Mouse (Mus musculus) limb, embryonic 15.5 days (tissue): ENCODE measurements at regions not wholly inside any gene's neighbourhood (a gene's known extent, or its start where the extent isn't known, plus 50 kb on each side); places are given as distances from the start of the nearest gene placed in this dataset.

ENCODE experiments used
- ATAC-seq: fragments of 200-750 bp; cut with Nextera tagmentation; 2 replicates; pipeline ENCODE4 v1.8.0; 2017; ENCODE audit warnings: low read depth, moderate TSS enrichment; ENCODE audit not compliant: insufficient number of reproducible peaks, low FRiP score, low TSS enrichment
- H3K27ac ChIP-seq: fragments of 300-500 bp; sonication (generic); 2 replicates; pipeline ENCODE4 v1.5.1; 2015; ENCODE audit warnings: moderate library complexity, mild to moderate bottlenecking, inconsistent platforms
- H3K27me3 ChIP-seq: fragments of 300-500 bp; sonication (generic); 2 replicates; pipeline ENCODE4 v1.6.1; 2015; ENCODE audit warnings: inconsistent platforms
- H3K36me3 ChIP-seq: fragments of 300-500 bp; sonication (generic); 2 replicates; pipeline ENCODE4 v1.6.1; 2015; ENCODE audit warnings: inconsistent platforms
- H3K4me1 ChIP-seq: fragments of 300-500 bp; sonication (generic); 2 replicates; pipeline ENCODE4 v1.6.1; 2015; ENCODE audit warnings: inconsistent platforms
- H3K4me2 ChIP-seq: fragments of 300-500 bp; sonication (generic); 2 replicates; pipeline ENCODE4 v1.6.1; 2015; ENCODE audit warnings: mild to moderate bottlenecking, inconsistent platforms
- H3K4me3 ChIP-seq: fragments of 300-500 bp; sonication (generic); 2 replicates; pipeline ENCODE4 v1.5.1; 2015; ENCODE audit warnings: mild to moderate bottlenecking, inconsistent platforms
- H3K9ac ChIP-seq: fragments of 300-500 bp; sonication (generic); 2 replicates; pipeline ENCODE4 v1.6.1; 2015; ENCODE audit warnings: inconsistent platforms
- H3K9me3 ChIP-seq: fragments of 300-500 bp; sonication (generic); 2 replicates; pipeline ENCODE4 v1.6.1; 2016; ENCODE audit warnings: inconsistent platforms
- WGBS: fragments of 180-500 bp; shearing (Covaris S2); methylation state at CpG from one replicate; pipeline ENCODE4 v1.1.7; 2015; 5-methylcytosine and 5-hydroxymethylcytosine counted together

DNA sequence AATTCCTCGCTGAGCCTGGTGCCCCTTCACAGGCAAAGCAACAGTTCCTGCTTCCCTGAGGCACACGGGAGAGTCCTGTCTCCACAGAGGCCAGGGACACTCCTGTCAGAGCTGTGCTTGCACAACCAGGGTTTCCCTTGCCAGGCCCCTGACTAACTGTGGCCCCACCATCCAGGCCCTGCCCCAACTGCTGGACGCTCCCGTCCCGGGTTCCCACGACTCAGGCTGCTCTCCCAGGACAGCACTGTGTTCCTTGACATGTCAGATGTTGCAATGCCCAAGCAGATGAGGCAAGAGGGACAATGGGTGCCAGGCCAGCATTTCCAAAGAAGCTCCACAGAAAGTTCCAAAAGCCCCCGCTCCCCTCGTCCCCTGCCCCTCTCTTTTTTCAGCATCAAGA, 250.4 kb downstream of the Bcl11b start:
- Histone ChIP-seq H3K4me3 (no peak overlapping the region), H3K4me1 (peaks cover 46% of the 10 kb centered on the region), H3K27ac (0 out of 2 replicates have a peak overlapping the region, but pooled peaks have one; percentile 4), H3K36me3 (no peaks in the 10 kb centered on the region), H3K9me3 (no peaks in the 10 kb centered on the region), H3K27me3 (no peaks in the 10 kb centered on the region), H3K9ac (no peak overlapping the region), H3K4me2 (no peak overlapping the region)
- no peak for ATAC-seq
- WGBS: 54% methylated on average over 8 of the region's 8 CpGs

GRCm38 (mm10) chr12:107753536-107753935, 249.9 kb downstream of the Bcl11b start:
- Histone ChIP-seq H3K9ac (no peak overlapping the region), H3K4me2 (no peak overlapping the region), H3K4me3 (no peak overlapping the region), H3K9me3 (no peaks in the 10 kb centered on the region), H3K36me3 (no peaks in the 10 kb centered on the region), H3K27ac (0 out of 2 replicates have a peak overlapping the region, but pooled peaks have one; percentile 4), H3K27me3 (no peaks in the 10 kb centered on the region), H3K4me1 (peaks cover 46% of the 10 kb centered on the region)
- WGBS: 53% methylated on average over 6 of the region's 6 CpGs
- no peak for ATAC-seq

- peaks cover 34% of the 10 kb centered on the region for H3K4me1 ChIP-seq
- no peak overlapping the region for H3K4me3 ChIP-seq
- H3K4me2 ChIP-seq: no peak overlapping the region
- H3K27ac ChIP-seq: peak overlapping the region; percentile 59
- 82% methylated on average over 8 of the region's 8 CpGs for WGBS
- H3K36me3 ChIP-seq: no peaks in the 10 kb centered on the region
- no peak for ATAC-seq
- H3K9me3 ChIP-seq: no peaks in the 10 kb centered on the region
- no peak overlapping the region for H3K9ac ChIP-seq
- H3K27me3 ChIP-seq: no peaks in the 10 kb centered on the region
These were observed 248.5 kb downstream of the Bcl11b start for GRCm38 (mm10) chr12:107754885-107755284.

DNA sequence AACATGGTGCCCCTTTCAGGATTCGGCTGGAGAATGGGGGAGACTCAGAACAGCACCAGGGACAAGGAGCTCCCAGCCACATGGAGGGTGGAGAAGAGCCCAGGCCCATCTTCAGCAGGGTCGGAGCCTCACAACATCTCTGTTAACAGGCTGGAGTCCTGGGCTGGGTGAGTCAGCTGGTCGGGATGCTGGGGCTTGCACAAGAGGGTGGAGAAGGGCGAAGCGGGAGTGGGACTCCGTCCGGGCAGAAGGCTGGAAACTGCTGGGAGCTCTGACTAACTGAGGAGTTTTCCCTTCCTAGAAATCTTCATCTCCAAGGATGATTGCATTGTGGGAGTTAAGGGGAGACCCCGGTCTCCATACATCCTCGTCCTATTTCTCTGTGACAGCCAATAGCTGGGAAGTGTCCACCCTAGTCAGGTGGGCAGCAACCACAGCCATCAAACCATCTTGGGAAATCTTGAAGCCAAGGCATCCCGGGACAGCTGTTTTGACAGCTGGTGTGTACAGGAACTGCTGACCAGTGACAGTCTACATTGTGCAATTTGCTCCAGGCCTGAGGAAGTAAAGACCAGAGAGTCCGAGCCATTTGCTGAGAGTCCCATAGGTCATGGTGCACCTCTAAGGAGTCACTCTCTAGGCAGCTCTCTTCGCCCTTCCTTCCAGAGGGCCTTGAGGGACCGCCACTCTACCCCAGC, 247.4 kb downstream of the Bcl11b start:
- no peaks in the 10 kb centered on the region for H3K9me3 ChIP-seq
- no peak overlapping the region for H3K4me2 ChIP-seq
- H3K36me3 ChIP-seq: no peaks in the 10 kb centered on the region
- H3K4me1 ChIP-seq: peaks cover 33% of the 10 kb centered on the region
- H3K4me3 ChIP-seq: no peak overlapping the region
- WGBS: 83% methylated on average over 13 of the region's 13 CpGs
- H3K9ac ChIP-seq: no peak overlapping the region
- no peaks in the 10 kb centered on the region for H3K27me3 ChIP-seq
- ATAC-seq: no peak
- H3K27ac ChIP-seq: 0 out of 2 replicates have a peak overlapping the region, but pooled peaks have one; percentile 7

DNA sequence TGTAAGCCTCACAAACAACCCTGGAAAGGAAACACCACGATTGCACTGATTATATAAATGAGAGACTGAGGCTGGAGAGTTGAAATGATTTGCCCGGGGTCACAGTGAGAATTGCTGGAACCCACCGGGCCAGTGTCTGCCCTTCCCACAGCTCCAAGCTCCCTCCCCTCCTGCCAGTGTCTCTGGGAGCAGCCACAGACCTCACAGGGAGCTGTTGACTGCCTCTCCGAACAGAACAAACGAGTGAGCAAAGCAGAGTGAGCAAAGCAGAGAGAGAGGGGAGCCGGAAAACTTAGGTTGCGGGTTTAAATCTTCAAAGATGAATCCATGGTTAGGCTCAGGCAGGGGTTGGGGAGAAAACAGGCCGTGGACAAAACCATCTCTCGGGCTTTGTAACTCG, 246.2 kb downstream of the Bcl11b start:
- Histone ChIP-seq H3K9ac (no peak overlapping the region), H3K36me3 (no peaks in the 10 kb centered on the region), H3K4me3 (no peak overlapping the region), H3K27me3 (no peaks in the 10 kb centered on the region), H3K4me1 (peaks cover 29% of the 10 kb centered on the region), H3K27ac (peak overlapping the region; percentile 38; the same call in 1 of the 2 replicates), H3K4me2 (no peak overlapping the region), H3K9me3 (no peaks in the 10 kb centered on the region)
- ATAC-seq: no peak
- 37% methylated on average over 10 of the region's 10 CpGs for WGBS

DNA sequence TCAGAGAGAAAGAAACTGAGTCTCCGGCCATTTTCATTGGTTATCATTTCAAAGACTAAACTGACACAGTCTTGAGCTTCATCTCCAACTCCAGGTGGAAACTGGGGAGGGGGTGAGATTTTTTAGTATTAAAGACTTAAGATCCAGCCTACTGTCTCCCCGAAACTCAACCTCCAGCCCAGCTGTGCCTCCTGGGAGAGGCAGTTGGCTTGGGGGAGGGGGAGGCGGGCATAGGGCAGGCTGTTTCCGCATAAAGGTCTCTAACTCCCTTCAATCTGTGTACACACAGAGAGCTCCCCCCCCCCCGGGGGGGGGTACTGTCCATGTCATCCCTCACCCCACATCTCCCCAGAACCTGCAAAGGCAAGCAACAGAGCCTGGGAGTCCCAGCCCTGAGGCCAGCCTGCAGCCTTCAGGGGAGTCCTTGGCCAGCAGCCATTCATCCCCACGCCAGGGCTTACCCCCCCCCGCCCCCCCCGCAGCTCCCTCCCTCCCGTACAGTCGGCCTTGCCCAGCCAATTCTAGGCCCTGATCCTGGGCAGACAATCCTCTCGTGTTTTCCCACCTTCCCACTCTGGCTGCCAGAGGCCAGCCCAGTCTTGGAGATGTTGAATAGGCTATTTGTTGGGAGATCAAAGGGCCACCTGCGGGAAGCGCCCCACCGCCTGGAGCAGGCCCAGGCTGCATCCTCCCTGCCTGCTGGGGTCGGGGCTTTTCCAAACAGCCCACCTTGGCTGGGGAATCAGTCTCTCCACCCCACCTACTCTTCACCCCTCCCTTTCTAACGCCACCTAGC, 245.2 kb downstream of the Bcl11b start:
- Histone ChIP-seq H3K4me3 (no peak overlapping the region), H3K4me1 (peaks cover 20% of the 10 kb centered on the region), H3K27me3 (no peaks in the 10 kb centered on the region), H3K36me3 (no peaks in the 10 kb centered on the region), H3K9me3 (no peaks in the 10 kb centered on the region), H3K27ac (no peak overlapping the region; the same call in 1 of the 2 replicates), H3K9ac (no peak overlapping the region), H3K4me2 (0 out of 2 replicates have a peak overlapping the region, but pooled peaks have one; percentile 17)
- 12% methylated on average over 16 of the region's 16 CpGs for WGBS
- ATAC-seq: peak; percentile 72

DNA sequence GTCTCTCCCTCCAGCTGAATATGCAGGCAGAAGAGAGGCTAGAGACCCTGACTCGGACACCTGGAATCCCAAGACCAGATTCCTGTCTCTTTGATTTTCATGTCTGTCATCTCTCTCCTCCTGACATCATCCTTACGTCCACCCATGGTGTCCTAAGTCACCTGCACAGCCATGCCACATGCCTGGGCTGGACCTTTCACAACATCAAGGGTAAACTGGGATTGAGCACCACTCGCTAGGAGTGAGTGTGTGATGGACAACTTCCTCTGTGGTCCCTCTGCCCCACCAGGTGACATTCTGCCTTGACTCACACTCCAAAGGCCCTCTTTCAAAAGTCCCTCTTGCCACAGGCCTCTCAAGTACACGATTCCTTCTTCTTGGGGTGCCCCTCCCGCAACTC, 244.1 kb downstream of the Bcl11b start:
- no peak overlapping the region for H3K4me2 ChIP-seq

GRCm38 (mm10) chr12:107759911-107760310, 243.5 kb downstream of the Bcl11b start:
- H3K4me1 ChIP-seq: peaks cover 20% of the 10 kb centered on the region
- H3K27me3 ChIP-seq: no peaks in the 10 kb centered on the region
- H3K4me2 ChIP-seq: no peak overlapping the region
- H3K36me3 ChIP-seq: no peaks in the 10 kb centered on the region
- 86% methylated on average over 4 of the region's 4 CpGs for WGBS
- H3K9me3 ChIP-seq: no peaks in the 10 kb centered on the region
- ATAC-seq: no peak
- H3K27ac ChIP-seq: no peak overlapping the region
- no peak overlapping the region for H3K4me3 ChIP-seq
- no peak overlapping the region for H3K9ac ChIP-seq

More for the DNA sequence above, 244.1 kb downstream of the Bcl11b start:
- no peaks in the 10 kb centered on the region for H3K9me3 ChIP-seq
- no peak overlapping the region for H3K9ac ChIP-seq
- H3K36me3 ChIP-seq: no peaks in the 10 kb centered on the region
- H3K4me3 ChIP-seq: no peak overlapping the region
- WGBS: 75% methylated on average over 5 of the region's 5 CpGs
- no peak for ATAC-seq
- no peak overlapping the region for H3K27ac ChIP-seq
- peaks cover 20% of the 10 kb centered on the region for H3K4me1 ChIP-seq
- no peaks in the 10 kb centered on the region for H3K27me3 ChIP-seq

DNA sequence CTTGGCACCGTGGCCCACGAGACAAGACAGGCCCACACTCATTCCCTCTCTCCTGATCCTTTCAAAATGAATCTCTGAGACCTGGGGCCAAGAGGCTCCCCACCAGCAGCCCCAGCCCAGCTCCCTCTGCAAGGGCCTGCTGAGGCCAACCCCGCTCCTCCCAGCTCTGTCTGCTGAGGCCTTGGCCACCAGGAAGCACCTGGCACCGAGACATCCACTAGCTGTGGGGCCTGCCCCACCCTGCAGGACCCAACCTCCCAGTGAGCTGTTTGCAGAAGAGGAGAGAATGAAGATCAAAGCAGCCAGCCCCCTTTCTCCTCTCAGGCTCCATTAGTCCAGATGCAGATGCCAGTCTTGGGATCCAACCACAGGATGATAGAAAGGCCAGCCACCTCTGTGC, 241.3 kb downstream of the Bcl11b start:
- no peaks in the 10 kb centered on the region for H3K36me3 ChIP-seq
- no peak overlapping the region for H3K27ac ChIP-seq
- WGBS: 64% methylated on average over 4 of the region's 4 CpGs
- peaks cover 13% of the 10 kb centered on the region for H3K4me1 ChIP-seq
- H3K4me2 ChIP-seq: no peak overlapping the region
- H3K4me3 ChIP-seq: no peak overlapping the region
- no peaks in the 10 kb centered on the region for H3K27me3 ChIP-seq
- H3K9me3 ChIP-seq: no peaks in the 10 kb centered on the region
- no peak for ATAC-seq
- no peak overlapping the region for H3K9ac ChIP-seq

DNA sequence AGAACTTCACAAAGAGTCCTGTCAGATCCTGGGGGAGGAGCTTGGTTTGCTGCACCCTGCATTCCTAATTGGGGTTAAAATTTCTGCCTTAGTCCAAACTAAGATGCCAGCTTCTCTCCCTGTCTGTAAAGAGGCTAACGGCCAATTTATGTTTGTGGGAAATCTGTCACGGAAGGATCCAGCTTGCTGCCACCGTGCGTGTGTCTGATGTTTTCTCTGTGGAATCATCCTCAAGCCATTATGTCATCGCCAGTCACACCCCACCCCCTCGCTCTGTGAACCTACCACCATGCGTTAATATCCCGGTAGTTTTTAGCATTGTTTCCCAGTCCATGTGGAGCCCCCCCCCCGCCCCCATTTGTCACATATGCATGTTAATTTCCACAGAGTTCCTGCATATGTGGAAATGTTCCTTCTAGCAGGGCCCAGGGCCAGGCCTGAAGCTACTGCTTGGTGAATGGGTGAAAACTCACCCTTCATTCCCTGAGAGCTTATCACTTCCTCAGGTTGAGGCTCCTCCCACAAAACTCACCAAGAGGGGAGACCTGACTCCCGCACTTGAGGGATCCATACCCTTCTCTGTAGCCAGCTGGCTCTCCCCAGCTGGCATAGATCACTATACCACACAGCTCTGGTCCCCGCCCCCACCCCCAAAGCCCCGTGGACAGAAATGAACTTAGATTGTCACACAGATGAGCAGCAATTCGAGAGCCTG, 233.4 kb downstream of the Bcl11b start:
- Histone ChIP-seq H3K27ac (no peak overlapping the region), H3K4me2 (no peak overlapping the region), H3K4me1 (no peaks in the 10 kb centered on the region), H3K36me3 (no peaks in the 10 kb centered on the region), H3K27me3 (no peaks in the 10 kb centered on the region; the same call in 1 of the 2 replicates), H3K4me3 (no peak overlapping the region), H3K9ac (no peak overlapping the region), H3K9me3 (no peaks in the 10 kb centered on the region)
- no peak for ATAC-seq
- WGBS: 55% methylated on average over 13 of the region's 13 CpGs

DNA sequence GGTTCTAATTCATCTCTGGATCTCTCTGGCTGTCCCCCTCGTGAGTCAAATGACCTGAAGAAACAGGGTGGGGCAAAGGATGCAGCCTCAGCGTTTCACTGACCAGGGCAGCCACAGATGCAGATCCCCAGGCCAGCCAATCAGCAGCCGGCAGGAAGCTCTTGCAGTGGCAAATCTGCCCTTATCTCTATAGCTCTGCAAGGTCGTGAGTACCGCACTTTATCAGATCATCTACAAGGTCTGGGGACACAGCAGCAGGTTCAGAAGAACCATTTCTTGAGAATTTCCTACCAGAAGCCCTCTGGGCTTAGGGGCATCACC, 232.9 kb downstream of the Bcl11b start:
- 0 out of 2 replicates have a peak, but pooled peaks have one; percentile 44 for ATAC-seq
- WGBS: 29% methylated on average over 5 of the region's 5 CpGs
- H3K36me3 ChIP-seq: no peaks in the 10 kb centered on the region
- H3K4me2 ChIP-seq: no peak overlapping the region
- no peak overlapping the region for H3K4me3 ChIP-seq
- H3K4me1 ChIP-seq: no peaks in the 10 kb centered on the region
- no peak overlapping the region for H3K27ac ChIP-seq
- no peaks in the 10 kb centered on the region; the same call in 1 of the 2 replicates for H3K27me3 ChIP-seq
- no peak overlapping the region for H3K9ac ChIP-seq
- H3K9me3 ChIP-seq: no peaks in the 10 kb centered on the region

DNA sequence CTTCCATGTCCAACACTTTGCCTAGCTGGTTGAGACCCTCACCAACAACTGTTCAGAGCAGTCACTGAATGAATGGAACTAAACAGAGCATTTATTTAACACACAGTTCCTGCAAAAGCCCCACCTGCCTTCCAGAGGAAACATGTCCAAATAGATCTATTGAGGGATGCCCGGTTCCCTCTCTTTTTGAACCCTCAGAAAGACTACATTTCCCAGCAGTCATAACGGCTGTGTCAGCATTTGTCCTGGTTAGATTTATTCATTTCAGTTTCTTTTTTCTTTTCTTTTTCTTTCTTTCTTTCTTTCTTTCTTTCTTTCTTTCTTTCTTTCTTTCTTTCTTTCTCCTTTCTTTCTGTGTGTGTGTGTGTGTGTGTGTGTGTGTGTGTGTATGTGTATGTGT, 232.1 kb downstream of the Bcl11b start:
- no peak overlapping the region for H3K9ac ChIP-seq
- no peak for ATAC-seq

More for the DNA sequence above, 232.1 kb downstream of the Bcl11b start:
- H3K4me2 ChIP-seq: no peak overlapping the region
- WGBS: 71% methylated on average over 2 of the region's 2 CpGs
- H3K27me3 ChIP-seq: no peaks in the 10 kb centered on the region; the same call in 1 of the 2 replicates
- H3K27ac ChIP-seq: no peak overlapping the region
- H3K4me1 ChIP-seq: no peaks in the 10 kb centered on the region
- H3K4me3 ChIP-seq: no peak overlapping the region
- no peaks in the 10 kb centered on the region for H3K9me3 ChIP-seq
- no peaks in the 10 kb centered on the region for H3K36me3 ChIP-seq
